Mouse (Mus musculus): Measurements from ENCODE around the gene Sik2.
A peak's percentile ranks its signal among the peaks of the same experiment; 100 is the strongest.

The Sik2 gene

GRCm38 (mm10) chr9:51008841-51009655, at the start of gene Sik2:
Gene Sik2 (minus strand): TSS chr9:51009073.
- peak; percentile 89 for DNase-seq (ENCODE audit: low spot score)

- no peak for DNase-seq (ENCODE audit: low spot score)
Observed at GRCm38 (mm10) chr9:51056360-51057324, 47.8 kb upstream of the Sik2 start.

- DNase-seq (ENCODE audit: low spot score): no peak
Observed at GRCm38 (mm10) chr9:51052180-51052579, 43.3 kb upstream of the Sik2 start.

GRCm38 (mm10) chr9:51042136-51042535, 33.3 kb upstream of the Sik2 start:
- DNase-seq (ENCODE audit: low spot score): no peak

- no peak for DNase-seq (ENCODE audit: low spot score)
Observed at GRCm38 (mm10) chr9:51041491-51041980, 32.7 kb upstream of the Sik2 start.

GRCm38 (mm10) chr9:51032785-51033529, 24.1 kb upstream of the Sik2 start:
- DNase-seq (ENCODE audit: low spot score): no peak

- no peak for DNase-seq (ENCODE audit: low spot score)
Observed at GRCm38 (mm10) chr9:51032291-51032690, 23.4 kb upstream of the Sik2 start.

- no peak for DNase-seq (ENCODE audit: low spot score)
Observed at GRCm38 (mm10) chr9:51031603-51032002, 22.7 kb upstream of the Sik2 start.

GRCm38 (mm10) chr9:51030147-51030546, 21.3 kb upstream of the Sik2 start:
- no peak for DNase-seq (ENCODE audit: low spot score)

- no peak for DNase-seq (ENCODE audit: low spot score)
Observed at GRCm38 (mm10) chr9:51026952-51027351, 18.1 kb upstream of the Sik2 start.

- DNase-seq (ENCODE audit: low spot score): no peak
Observed at GRCm38 (mm10) chr9:51021123-51021795, 12.4 kb upstream of the Sik2 start.

GRCm38 (mm10) chr9:51020351-51020750, 11.5 kb upstream of the Sik2 start:
- no peak for DNase-seq (ENCODE audit: low spot score)

GRCm38 (mm10) chr9:51019670-51020069, 10.8 kb upstream of the Sik2 start:
- no peak for DNase-seq (ENCODE audit: low spot score)

- peak; percentile 63 for DNase-seq (ENCODE audit: low spot score)
Observed at GRCm38 (mm10) chr9:51015732-51016131, 6.9 kb upstream of the Sik2 start.

- no peak for DNase-seq (ENCODE audit: low spot score)
Observed at GRCm38 (mm10) chr9:51013644-51014043, 4.8 kb upstream of the Sik2 start.

GRCm38 (mm10) chr9:51009656-51009950, 730 bp upstream of the Sik2 start:
- no peak for DNase-seq (ENCODE audit: low spot score)

- peak; percentile 8 for DNase-seq (ENCODE audit: low spot score)
Observed at GRCm38 (mm10) chr9:51008068-51008840, 619 bp downstream of the Sik2 start.

GRCm38 (mm10) chr9:51007726-51008067, 1.2 kb downstream of the Sik2 start:
- no peak for DNase-seq (ENCODE audit: low spot score)

- DNase-seq (ENCODE audit: low spot score): peak; percentile 53
Observed at GRCm38 (mm10) chr9:51006846-51007245, 2.0 kb downstream of the Sik2 start.

GRCm38 (mm10) chr9:51004062-51004461, 4.8 kb downstream of the Sik2 start:
- DNase-seq (ENCODE audit: low spot score): no peak

- DNase-seq (ENCODE audit: low spot score): no peak
Observed at GRCm38 (mm10) chr9:50986677-50987076, 22.2 kb downstream of the Sik2 start.

Data from urinary bladder, postnatal 14 days (tissue).